Mouse (Mus musculus): ENCODE data around the gene Tbx10.
"Not testable (repeated sequence)": the region's sequence is repeated elsewhere in the genome, so short reads cannot be mapped to it uniquely, and the experiment has no call there.

GRCm38 (mm10) chr19:3974608-3975007, 17.9 kb upstream of the Tbx10 start:
- TF ChIP-seq CTCF, EP300 (IDR thresholded peaks at IDR 0.05; ENCODE audit: low read depth): not testable (repeated sequence)

Measured in liver, embryonic 14.5 days (tissue).